34 mouse cellular contexts compared by ENCODE assay signal in the genomic region with DNA sequence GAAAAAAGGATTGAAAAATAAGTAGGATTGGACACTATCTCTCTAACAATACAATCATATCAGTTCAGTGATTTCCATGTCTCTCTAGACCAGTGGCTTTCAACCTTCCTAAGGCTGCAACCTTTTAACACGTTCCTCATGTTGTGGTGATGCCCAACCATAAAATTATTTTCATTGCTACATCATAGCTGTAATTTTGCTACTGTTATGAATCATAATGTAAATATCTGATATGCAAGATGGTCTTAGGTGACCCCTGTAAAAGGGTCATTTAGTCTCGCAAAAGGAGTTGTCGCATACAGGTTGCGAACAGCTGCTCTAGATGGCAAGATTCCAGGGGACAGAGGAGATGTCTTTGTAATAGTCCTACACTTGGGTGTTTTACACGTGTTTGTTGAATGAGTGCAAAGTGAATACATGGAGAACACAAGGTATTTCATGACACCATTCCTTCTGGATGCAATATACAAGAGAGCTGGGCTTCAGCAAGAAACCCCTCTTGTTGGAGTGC. TPM values are rescaled to one million over a fixed set of nuclear protein-coding genes. Genes with fewer than 3 reads are reported as not detected.
"Had no signal": no experiment of that assay in that cellular context is flagged by ENCODE, and none has a peak within 500 bp of the region (broad histone marks: within the 10 kb centered on the region; RNA-seq: fewer than 3 reads in every experiment).

No protein-coding gene starts in this region.

- H3K9me3 ChIP-seq: heart, embryonic 10.5 days; heart, embryonic 13.5 days; heart, embryonic 15.5 days; hindbrain, embryonic 10.5 days; hindbrain, embryonic 12.5 days; hindbrain, embryonic 13.5 days; hindbrain, embryonic 15.5 days; intestine, embryonic 15.5 days; kidney, embryonic 15.5 days had no signal

- H3K4me1 ChIP-seq: hindbrain, embryonic 10.5 days; hindbrain, embryonic 12.5 days; hindbrain, embryonic 13.5 days; hindbrain, embryonic 15.5 days; intestine, embryonic 15.5 days; kidney, embryonic 15.5 days had no signal

- H3K27me3 ChIP-seq: heart, embryonic 13.5 days; heart, embryonic 15.5 days; hindbrain, embryonic 12.5 days; hindbrain, embryonic 13.5 days; hindbrain, embryonic 15.5 days; intestine, embryonic 15.5 days; kidney, embryonic 15.5 days had no signal

- H3K36me3 ChIP-seq: heart, embryonic 10.5 days; heart, embryonic 13.5 days; heart, embryonic 15.5 days; hindbrain, embryonic 10.5 days; hindbrain, embryonic 12.5 days; hindbrain, embryonic 13.5 days; hindbrain, embryonic 15.5 days; intestine, embryonic 15.5 days; kidney, embryonic 15.5 days had no signal

- H3K4me3 ChIP-seq: heart, embryonic 10.5 days; heart, embryonic 13.5 days; heart, embryonic 15.5 days; hindbrain, embryonic 10.5 days; hindbrain, embryonic 12.5 days; hindbrain, embryonic 13.5 days; hindbrain, embryonic 15.5 days; intestine, embryonic 15.5 days; kidney, embryonic 15.5 days; layer of hippocampus, adult 2 months; left cerebral cortex, adult 2 months had no signal

- H3K27ac ChIP-seq: heart, embryonic 10.5 days; heart, embryonic 13.5 days; heart, embryonic 15.5 days; hindbrain, embryonic 10.5 days; hindbrain, embryonic 12.5 days; hindbrain, embryonic 13.5 days; hindbrain, embryonic 14.5 days; hindbrain, embryonic 15.5 days; hindbrain, postnatal 0 days; intestine, embryonic 15.5 days; kidney, embryonic 15.5 days; kidney, postnatal 0 days; layer of hippocampus, adult 2 months; left cerebral cortex, adult 2 months had no signal

- H3K4me2 ChIP-seq: heart, embryonic 11.5 days; heart, embryonic 13.5 days; heart, embryonic 15.5 days; hindbrain, embryonic 12.5 days; hindbrain, embryonic 13.5 days; hindbrain, embryonic 14.5 days; hindbrain, embryonic 15.5 days; intestine, embryonic 15.5 days; kidney, embryonic 15.5 days had no signal

- H3K9ac ChIP-seq: heart, embryonic 13.5 days; heart, embryonic 15.5 days; hindbrain, embryonic 12.5 days; hindbrain, embryonic 13.5 days; hindbrain, embryonic 14.5 days; hindbrain, embryonic 15.5 days; intestine, embryonic 15.5 days; kidney, embryonic 15.5 days had no signal

- DNase-seq: heart, postnatal 10 days; heart, postnatal 14 days; heart, postnatal 36 days; heart, postnatal 4 days; kidney, adult 11 months; kidney, adult 18-20 months; kidney, adult 2 months; kidney, adult 8-10 months; kidney, adult 9 months; kidney, postnatal 10 days; kidney, postnatal 14 days; kidney, postnatal 25 days; kidney, postnatal 36 days; kidney, postnatal 4 days; layer of hippocampus, adult 9-11 months; layer of hippocampus, postnatal 36 days had no signal

- ATAC-seq: hindbrain, embryonic 16.5 days; hindbrain, postnatal 0 days; inflammation-experienced regulatory T-cells, adult 6 months; intestine, embryonic 15.5 days; intestine, postnatal 0 days had no signal

RNA-seq across cellular contexts. Expression of a gene that starts 11.6 kb away (rescaled TPM):
- polyA plus RNA-seq: hindbrain, embryonic 14.5 days; inflammation-experienced regulatory T-cells, adult 6 months had no signal
